Mouse (Mus musculus) liver, embryonic 15.5 days (tissue): Measurements from ENCODE around the gene Hrg. TPM values are rescaled to one million over a fixed set of nuclear protein-coding genes. Genes with fewer than 3 reads are reported as not detected.

Experiments
- ATAC-seq: fragments of 200-750 bp; cut with Nextera tagmentation; 2 replicates; pipeline ENCODE4 v1.8.0; 2017; ENCODE audit warnings: moderate number of reproducible peaks, mild to moderate bottlenecking, moderate library complexity; ENCODE audit not compliant: insufficient read depth
- H3K27ac ChIP-seq: fragments of 300-500 bp; sonication (generic); replicated peaks from 2 replicates; pipeline ENCODE4 v1.5.1; 2015; ENCODE audit warnings: mild to moderate bottlenecking, inconsistent platforms
- H3K27me3 ChIP-seq: fragments of 300-500 bp; sonication (generic); 2 replicates; pipeline ENCODE4 v1.6.1; 2015; ENCODE audit warnings: mild to moderate bottlenecking, inconsistent platforms
- H3K36me3 ChIP-seq: fragments of 300-500 bp; sonication (generic); replicated peaks from 2 replicates; pipeline ENCODE4 v1.6.1; 2015; ENCODE audit warnings: moderate library complexity, mild to moderate bottlenecking, inconsistent platforms
- H3K4me1 ChIP-seq: fragments of 300-500 bp; sonication (generic); replicated peaks from 2 replicates; pipeline ENCODE4 v1.6.1; 2015; ENCODE audit warnings: inconsistent platforms
- H3K4me2 ChIP-seq: fragments of 300-500 bp; sonication (generic); 2 replicates; pipeline ENCODE4 v1.6.1; 2015; ENCODE audit warnings: moderate library complexity, mild to moderate bottlenecking, inconsistent platforms
- H3K4me3 ChIP-seq: fragments of 300-500 bp; sonication (generic); replicated peaks from 2 replicates; pipeline ENCODE4 v1.5.1; 2015; ENCODE audit warnings: mild to moderate bottlenecking, inconsistent platforms
- H3K9ac ChIP-seq: fragments of 300-500 bp; sonication (generic); 2 replicates; pipeline ENCODE4 v1.6.1; 2015; ENCODE audit warnings: moderate library complexity, mild to moderate bottlenecking, inconsistent platforms
- H3K9me3 ChIP-seq: fragments of 300-500 bp; sonication (generic); replicated peaks from 2 replicates; pipeline ENCODE4 v1.6.1; 2016; ENCODE audit warnings: inconsistent platforms
- WGBS: fragments of 180-500 bp; shearing (Covaris S2); methylation state at CpG from one replicate; pipeline ENCODE4 v1.1.7; 2015; ENCODE audit warnings: mixed read lengths; ENCODE audit not compliant: insufficient replicate concordance; 5-methylcytosine and 5-hydroxymethylcytosine counted together
- polyA plus RNA-seq: library from polyadenylated mRNA; unstranded; fragments of >200 nt; fragmentation: Nextera tagmentation; extraction: Ambion mirVana; gene quantifications from 2 replicates; pipeline ENCODE4 v1.2.1, GENCODE M21; 2015

Gene Hrg
- polyA plus RNA-seq, result 2.2 and 4.9 TPM in 2 replicates

GRCm38 (mm10) chr16:22950840-22951395 lies at the start of gene Hrg:
Gene Hrg, plus strand, starts transcription at chr16:22951072.
- Histone ChIP-seq H3K4me1 (no peaks in the 10 kb centered on the region), H3K9ac (no peak within 1 kb of the TSS), H3K27ac (no peak within 1 kb of the TSS), H3K4me3 (no peak within 1 kb of the TSS), H3K36me3 (no peaks in the 10 kb centered on the region), H3K4me2 (no peak within 1 kb of the TSS), H3K27me3 (no peaks in the 10 kb centered on the region), H3K9me3 (no peaks in the 10 kb centered on the region)
- 75% methylated on average over 6 of the region's 6 CpGs for WGBS
- ATAC-seq, result no peak

GRCm38 (mm10) chr16:22901326-22901725 lies 49.5 kb upstream of the Hrg start:
- 54% methylated on average over 3 of the region's 3 CpGs for WGBS
- Histone ChIP-seq H3K9ac (no peak overlapping the region), H3K27ac (no peak overlapping the region), H3K4me3 (no peak overlapping the region), H3K27me3 (no peaks in the 10 kb centered on the region), H3K36me3 (no peaks in the 10 kb centered on the region), H3K4me1 (no peaks in the 10 kb centered on the region), H3K4me2 (no peak overlapping the region), H3K9me3 (no peaks in the 10 kb centered on the region)
- no peak for ATAC-seq

GRCm38 (mm10) chr16:22909290-22909689 lies 41.6 kb upstream of the Hrg start:
- Histone ChIP-seq H3K4me2 (no peak overlapping the region), H3K27me3 (no peaks in the 10 kb centered on the region), H3K9me3 (no peaks in the 10 kb centered on the region), H3K9ac (no peak overlapping the region), H3K27ac (no peak overlapping the region), H3K4me1 (no peaks in the 10 kb centered on the region), H3K4me3 (no peak overlapping the region), H3K36me3 (no peaks in the 10 kb centered on the region)
- ATAC-seq, result no peak
- 57% methylated on average over 6 of the region's 6 CpGs for WGBS

- no peaks in the 10 kb centered on the region for H3K36me3 ChIP-seq
- H3K4me1 ChIP-seq, result no peaks in the 10 kb centered on the region
- no peak for ATAC-seq
- no peak overlapping the region for H3K9ac ChIP-seq
- H3K4me2 ChIP-seq, result no peak overlapping the region
- no peaks in the 10 kb centered on the region for H3K9me3 ChIP-seq
- no peak overlapping the region for H3K4me3 ChIP-seq
- 63% methylated on average over 3 of the region's 3 CpGs for whole genome bisulfite sequencing
- H3K27ac ChIP-seq, result no peak overlapping the region
- H3K27me3 ChIP-seq, result no peaks in the 10 kb centered on the region
These were observed 38.9 kb upstream of the Hrg start for GRCm38 (mm10) chr16:22911986-22912385.

GRCm38 (mm10) chr16:22912886-22913285 lies 38.0 kb upstream of the Hrg start:
- no peak overlapping the region for H3K4me2 ChIP-seq
- no peaks in the 10 kb centered on the region for H3K4me1 ChIP-seq
- 61% methylated on average over 6 of the region's 6 CpGs for WGBS
- H3K27me3 ChIP-seq, result no peaks in the 10 kb centered on the region
- H3K36me3 ChIP-seq, result no peaks in the 10 kb centered on the region
- H3K27ac ChIP-seq, result no peak overlapping the region
- ATAC-seq, result no peak
- no peak overlapping the region for H3K9ac ChIP-seq
- no peak overlapping the region for H3K4me3 ChIP-seq
- no peaks in the 10 kb centered on the region for H3K9me3 ChIP-seq

- ATAC-seq, result no peak
- Histone ChIP-seq H3K4me2 (no peak overlapping the region), H3K36me3 (no peaks in the 10 kb centered on the region), H3K27me3 (no peaks in the 10 kb centered on the region), H3K27ac (no peak overlapping the region), H3K4me3 (no peak overlapping the region), H3K4me1 (no peaks in the 10 kb centered on the region), H3K9ac (no peak overlapping the region), H3K9me3 (no peaks in the 10 kb centered on the region)
These were observed 36.6 kb upstream of the Hrg start for GRCm38 (mm10) chr16:22914276-22914675.

GRCm38 (mm10) chr16:22918034-22918433 lies 32.8 kb upstream of the Hrg start, which contains the start of gene Fetub:
Gene Fetub, plus strand, starts transcription at chr16:22918334.
- H3K9ac ChIP-seq, result no peak within 1 kb of the TSS
- no peaks in the 10 kb centered on the region for H3K4me1 ChIP-seq
- 77% methylated on average over 5 of the region's 5 CpGs for WGBS
- H3K27ac ChIP-seq, result no peak within 1 kb of the TSS
- no peaks in the 10 kb centered on the region for H3K36me3 ChIP-seq
- H3K9me3 ChIP-seq, result no peaks in the 10 kb centered on the region
- H3K27me3 ChIP-seq, result no peaks in the 10 kb centered on the region
- H3K4me2 ChIP-seq, result no peak within 1 kb of the TSS
- H3K4me3 ChIP-seq, result no peak within 1 kb of the TSS
- ATAC-seq, result no peak

GRCm38 (mm10) chr16:22918664-22919312 lies 32.1 kb upstream of the Hrg start:
- WGBS, result 68% methylated on average over 15 of the region's 15 CpGs

GRCm38 (mm10) chr16:22919971-22920854 lies 30.7 kb upstream of the Hrg start:
- H3K36me3 ChIP-seq, result no peaks in the 10 kb centered on the region
- H3K4me3 ChIP-seq, result no peak overlapping the region
- H3K27ac ChIP-seq, result peak overlapping the region; percentile 45
- H3K4me1 ChIP-seq, result no peaks in the 10 kb centered on the region
- WGBS, result 42% methylated on average over 18 of the region's 18 CpGs
- peak; percentile 70 for ATAC-seq
- no peaks in the 10 kb centered on the region for H3K9me3 ChIP-seq
- H3K4me2 ChIP-seq, result no peak overlapping the region
- no peak overlapping the region for H3K9ac ChIP-seq
- no peaks in the 10 kb centered on the region for H3K27me3 ChIP-seq

More at GRCm38 (mm10) chr16:22918664-22919312, 32.1 kb upstream of the Hrg start:
- H3K9ac ChIP-seq, result no peak overlapping the region
- no peaks in the 10 kb centered on the region for H3K27me3 ChIP-seq
- no peaks in the 10 kb centered on the region for H3K4me1 ChIP-seq
- no peak overlapping the region for H3K4me2 ChIP-seq
- no peaks in the 10 kb centered on the region for H3K9me3 ChIP-seq
- no peaks in the 10 kb centered on the region for H3K36me3 ChIP-seq
- no peak overlapping the region for H3K27ac ChIP-seq
- ATAC-seq, result no peak
- H3K4me3 ChIP-seq, result no peak overlapping the region

GRCm38 (mm10) chr16:22921761-22922160 lies 29.1 kb upstream of the Hrg start:
- ATAC-seq, result no peak
- H3K9me3 ChIP-seq, result no peaks in the 10 kb centered on the region
- no peak overlapping the region for H3K4me2 ChIP-seq
- no peaks in the 10 kb centered on the region for H3K4me1 ChIP-seq
- no peak overlapping the region for H3K4me3 ChIP-seq
- no peak overlapping the region for H3K27ac ChIP-seq
- no peak overlapping the region for H3K9ac ChIP-seq
- no peaks in the 10 kb centered on the region for H3K36me3 ChIP-seq
- no peaks in the 10 kb centered on the region for H3K27me3 ChIP-seq
- 66% methylated on average over 5 of the region's 5 CpGs for WGBS

- no peak for ATAC-seq
- H3K4me2 ChIP-seq, result no peak overlapping the region
- no peaks in the 10 kb centered on the region for H3K27me3 ChIP-seq
- no peak overlapping the region for H3K27ac ChIP-seq
- no peak overlapping the region for H3K4me3 ChIP-seq
- H3K9me3 ChIP-seq, result no peaks in the 10 kb centered on the region
- no peaks in the 10 kb centered on the region for H3K4me1 ChIP-seq
- WGBS, result 66% methylated on average over 4 of the region's 4 CpGs
- no peak overlapping the region for H3K9ac ChIP-seq
- H3K36me3 ChIP-seq, result no peaks in the 10 kb centered on the region
These were observed 28.4 kb upstream of the Hrg start for GRCm38 (mm10) chr16:22922433-22922832.
